Mouse (Mus musculus): ENCODE results near the gene Scamp2. TPM values are rescaled to one million over a fixed set of nuclear protein-coding genes. Genes with fewer than 3 reads are reported as not detected.

Scamp2 gene
- polyA plus RNA-seq, 1 experiment: 166 TPM

DNA sequence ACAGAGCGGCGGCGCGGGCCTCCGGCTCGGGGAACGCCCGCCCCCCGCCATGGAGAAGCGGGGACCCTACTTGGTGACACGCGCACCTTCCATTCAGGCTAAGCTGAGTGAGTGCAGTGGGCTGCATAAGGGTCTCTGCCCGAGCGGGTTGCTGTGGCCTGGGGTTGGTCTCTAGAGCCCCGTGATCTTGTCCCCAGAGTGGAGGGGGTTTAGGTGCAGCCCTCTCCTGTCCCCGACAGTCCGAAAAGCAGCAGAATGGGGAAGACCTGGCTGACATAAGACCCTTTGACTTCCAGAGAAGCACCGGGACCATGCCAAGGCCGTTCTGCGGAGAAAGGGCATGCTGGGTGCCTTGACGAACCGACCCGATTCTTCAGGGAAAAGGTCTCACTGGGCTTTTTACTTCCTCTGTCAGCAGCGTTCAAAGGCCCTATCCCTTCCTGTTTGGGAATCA, 23.0 kb upstream of the Scamp2 start:
- no peaks in the 10 kb centered on the region for H3K27me3 ChIP-seq (replicated peaks; ENCODE audit: control insufficient read depth, insufficient read depth, low read length)
- TF ChIP-seq CTCF (conservative IDR thresholded peaks at IDR 0.05; ENCODE audit: insufficient read depth, insufficient read length, low read depth, low read length): no peak
- no peak for TF ChIP-seq POLR2A (IDR thresholded peaks at IDR 0.05; ENCODE audit: low read depth, low read length)
- H3K36me3 ChIP-seq (ENCODE audit: control insufficient read depth, insufficient read depth, low read length): peaks cover 2% of the 10 kb centered on the region
- under 1% methylated on average over 24 of the region's 24 CpGs for WGBS
- H3K27ac ChIP-seq (ENCODE audit: insufficient read depth, low read depth, low read length): peak overlapping the region; percentile 13
- H3K4me3 ChIP-seq (ENCODE audit: insufficient read depth, low read depth, low read length): peak overlapping the region; percentile 50
- peaks cover 8% of the 10 kb centered on the region; the same call in 1 of the 2 replicates for H3K4me1 ChIP-seq (ENCODE audit: control insufficient read depth, insufficient read depth, low read length)
- DNase-seq: peak; percentile 43

DNA sequence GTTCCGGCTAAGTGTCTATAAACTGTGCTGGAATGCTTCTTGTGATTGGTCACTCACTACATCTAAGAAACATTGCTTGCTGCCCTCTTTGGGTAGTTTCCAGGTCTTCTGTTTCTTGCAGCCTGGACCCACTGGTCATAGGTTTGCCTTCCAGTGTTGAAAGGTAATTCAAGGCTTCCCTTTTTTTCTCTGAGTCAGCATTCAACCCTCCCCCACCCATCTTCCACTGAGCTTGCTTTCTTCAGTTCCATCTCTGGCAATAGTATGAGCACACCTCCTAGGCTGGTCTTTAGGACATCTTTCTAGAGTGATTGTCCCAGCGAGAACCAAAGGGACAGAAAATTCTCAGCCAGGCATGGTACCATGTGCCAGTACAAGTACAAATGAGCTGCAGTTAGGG, 21.2 kb upstream of the Scamp2 start:
- H3K27me3 ChIP-seq (replicated peaks; ENCODE audit: control insufficient read depth, insufficient read depth, low read length): no peaks in the 10 kb centered on the region
- TF ChIP-seq CTCF (conservative IDR thresholded peaks at IDR 0.05; ENCODE audit: insufficient read depth, insufficient read length, low read depth, low read length) (no peak), POLR2A (IDR thresholded peaks at IDR 0.05; ENCODE audit: low read depth, low read length) (no peak)
- no peak overlapping the region for H3K27ac ChIP-seq (ENCODE audit: insufficient read depth, low read depth, low read length)
- no peak overlapping the region for H3K4me3 ChIP-seq (ENCODE audit: insufficient read depth, low read depth, low read length)
- 77% methylated on average over 2 of the region's 2 CpGs for WGBS
- peaks cover 8% of the 10 kb centered on the region; the same call in 1 of the 2 replicates for H3K4me1 ChIP-seq (ENCODE audit: control insufficient read depth, insufficient read depth, low read length)
- DNase-seq: no peak
- H3K36me3 ChIP-seq (ENCODE audit: control insufficient read depth, insufficient read depth, low read length): no peaks in the 10 kb centered on the region

DNA sequence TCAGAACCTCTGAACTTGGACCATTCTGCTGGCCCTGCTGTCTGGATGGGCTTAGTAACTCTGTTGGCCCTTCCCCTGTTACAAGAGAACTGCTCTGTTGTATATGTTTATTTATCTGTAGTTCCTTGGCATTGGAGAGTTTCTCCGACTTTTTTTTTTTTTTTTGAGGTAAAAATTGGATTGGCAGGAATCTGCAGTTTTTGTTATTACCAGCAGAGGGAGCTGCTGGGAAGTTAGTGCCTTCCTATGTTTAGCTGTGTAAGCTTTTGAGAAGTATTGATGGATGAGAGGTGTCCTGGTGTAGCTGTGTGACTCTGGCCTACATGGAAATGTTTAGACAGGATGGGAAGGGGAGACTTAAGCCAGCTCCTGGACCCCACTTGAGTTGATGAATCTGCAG, 19.4 kb upstream of the Scamp2 start:
- Histone ChIP-seq H3K27me3 (replicated peaks; ENCODE audit: control insufficient read depth, insufficient read depth, low read length) (no peaks in the 10 kb centered on the region), H3K36me3 (ENCODE audit: control insufficient read depth, insufficient read depth, low read length) (no peaks in the 10 kb centered on the region), H3K4me3 (ENCODE audit: insufficient read depth, low read depth, low read length) (no peak overlapping the region), H3K4me1 (ENCODE audit: control insufficient read depth, insufficient read depth, low read length) (peaks cover 8% of the 10 kb centered on the region; the same call in 1 of the 2 replicates), H3K27ac (ENCODE audit: insufficient read depth, low read depth, low read length) (no peak overlapping the region)
- TF ChIP-seq CTCF (conservative IDR thresholded peaks at IDR 0.05; ENCODE audit: insufficient read depth, insufficient read length, low read depth, low read length): peak; percentile 24; the same call in 1 of the 2 replicates
- TF ChIP-seq POLR2A (IDR thresholded peaks at IDR 0.05; ENCODE audit: low read depth, low read length): no peak
- DNase-seq: peak; percentile 66
- WGBS: 3% methylated on average over 1 of the region's 1 CpGs

DNA sequence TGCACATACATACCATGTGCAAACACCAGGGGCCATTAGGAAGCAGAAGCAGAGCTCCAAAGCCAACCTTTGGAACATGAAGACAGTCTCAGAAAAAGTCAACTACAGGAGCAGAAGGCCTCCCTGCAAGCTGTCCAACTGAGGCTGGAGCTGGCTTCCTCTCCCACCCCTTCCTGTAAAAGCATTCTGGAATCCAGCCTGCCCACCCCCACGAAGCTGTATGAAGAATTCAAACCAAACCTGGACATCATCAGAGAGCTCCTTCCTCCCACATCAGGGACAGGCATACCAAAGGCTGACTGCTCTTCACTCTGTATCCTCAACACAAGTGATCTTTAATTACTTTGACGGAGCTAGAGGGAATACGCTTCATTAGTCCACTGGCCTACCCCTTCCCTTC, 16.8 kb upstream of the Scamp2 start:
- TF ChIP-seq CTCF (conservative IDR thresholded peaks at IDR 0.05; ENCODE audit: insufficient read depth, insufficient read length, low read depth, low read length): no peak
- no peak for TF ChIP-seq POLR2A (IDR thresholded peaks at IDR 0.05; ENCODE audit: low read depth, low read length)
- Histone ChIP-seq H3K4me3 (ENCODE audit: insufficient read depth, low read depth, low read length) (no peak overlapping the region), H3K4me1 (ENCODE audit: control insufficient read depth, insufficient read depth, low read length) (no peaks in the 10 kb centered on the region), H3K36me3 (ENCODE audit: control insufficient read depth, insufficient read depth, low read length) (no peaks in the 10 kb centered on the region), H3K27me3 (replicated peaks; ENCODE audit: control insufficient read depth, insufficient read depth, low read length) (no peaks in the 10 kb centered on the region), H3K27ac (ENCODE audit: insufficient read depth, low read depth, low read length) (no peak overlapping the region)
- WGBS: 54% methylated on average over 3 of the region's 3 CpGs
- DNase-seq: no peak

DNA sequence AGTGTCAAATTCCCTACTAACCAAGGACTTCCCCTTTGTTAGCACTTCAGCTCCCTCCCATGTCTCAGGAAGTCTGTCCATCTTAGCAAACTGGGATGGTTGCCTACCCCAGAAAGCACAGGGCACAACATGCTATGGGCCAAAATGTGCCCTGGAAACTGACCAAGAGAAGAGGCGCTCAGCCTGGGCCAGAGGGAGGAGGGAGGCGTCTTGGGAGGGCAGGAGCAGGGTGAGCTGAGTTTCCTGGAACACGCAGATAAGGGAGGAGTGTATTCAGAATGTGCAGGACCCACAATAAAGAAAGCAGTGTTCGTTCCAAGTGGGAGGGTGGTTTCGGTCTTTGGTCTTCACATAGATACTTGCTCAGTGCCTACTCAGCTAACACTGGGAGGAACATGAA, 13.5 kb upstream of the Scamp2 start:
- peak; percentile 68 for DNase-seq
- 48% methylated on average over 5 of the region's 5 CpGs for WGBS
- Histone ChIP-seq H3K4me3 (ENCODE audit: insufficient read depth, low read depth, low read length) (no peak overlapping the region), H3K4me1 (ENCODE audit: control insufficient read depth, insufficient read depth, low read length) (peaks cover 8% of the 10 kb centered on the region; the same call in 1 of the 2 replicates), H3K36me3 (ENCODE audit: control insufficient read depth, insufficient read depth, low read length) (no peaks in the 10 kb centered on the region), H3K27ac (ENCODE audit: insufficient read depth, low read depth, low read length) (no peak overlapping the region), H3K27me3 (replicated peaks; ENCODE audit: control insufficient read depth, insufficient read depth, low read length) (no peaks in the 10 kb centered on the region)
- TF ChIP-seq CTCF (conservative IDR thresholded peaks at IDR 0.05; ENCODE audit: insufficient read depth, insufficient read length, low read depth, low read length): no peak
- no peak for TF ChIP-seq POLR2A (IDR thresholded peaks at IDR 0.05; ENCODE audit: low read depth, low read length)

DNA sequence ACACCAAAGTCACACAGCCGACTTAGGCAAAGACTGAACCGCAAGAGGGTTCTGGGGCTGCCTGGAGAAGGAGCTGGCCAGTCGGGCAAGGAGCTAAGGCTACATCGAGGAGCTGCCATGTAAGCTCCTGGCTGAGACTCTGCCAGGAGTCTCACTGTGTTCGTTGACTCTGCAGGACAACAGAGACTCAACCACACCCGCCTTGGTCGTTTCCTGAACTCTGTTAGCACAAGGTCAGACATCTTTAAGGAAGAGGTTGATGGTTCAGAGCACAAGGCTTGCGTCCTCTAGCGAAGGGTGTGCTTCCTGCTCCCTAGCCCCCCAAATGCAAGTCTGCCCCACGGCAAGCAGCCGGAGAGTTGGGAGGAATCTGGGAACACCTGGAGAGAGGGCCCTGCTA, 12.9 kb upstream of the Scamp2 start:
- H3K4me3 ChIP-seq (ENCODE audit: insufficient read depth, low read depth, low read length): no peak overlapping the region
- no peak for DNase-seq
- H3K4me1 ChIP-seq (ENCODE audit: control insufficient read depth, insufficient read depth, low read length): peaks cover 8% of the 10 kb centered on the region; the same call in 1 of the 2 replicates
- no peak overlapping the region for H3K27ac ChIP-seq (ENCODE audit: insufficient read depth, low read depth, low read length)
- 86% methylated on average over 11 of the region's 11 CpGs for WGBS
- H3K27me3 ChIP-seq (replicated peaks; ENCODE audit: control insufficient read depth, insufficient read depth, low read length): no peaks in the 10 kb centered on the region
- TF ChIP-seq POLR2A (IDR thresholded peaks at IDR 0.05; ENCODE audit: low read depth, low read length): no peak
- TF ChIP-seq CTCF (conservative IDR thresholded peaks at IDR 0.05; ENCODE audit: insufficient read depth, insufficient read length, low read depth, low read length): no peak
- H3K36me3 ChIP-seq (ENCODE audit: control insufficient read depth, insufficient read depth, low read length): no peaks in the 10 kb centered on the region

DNA sequence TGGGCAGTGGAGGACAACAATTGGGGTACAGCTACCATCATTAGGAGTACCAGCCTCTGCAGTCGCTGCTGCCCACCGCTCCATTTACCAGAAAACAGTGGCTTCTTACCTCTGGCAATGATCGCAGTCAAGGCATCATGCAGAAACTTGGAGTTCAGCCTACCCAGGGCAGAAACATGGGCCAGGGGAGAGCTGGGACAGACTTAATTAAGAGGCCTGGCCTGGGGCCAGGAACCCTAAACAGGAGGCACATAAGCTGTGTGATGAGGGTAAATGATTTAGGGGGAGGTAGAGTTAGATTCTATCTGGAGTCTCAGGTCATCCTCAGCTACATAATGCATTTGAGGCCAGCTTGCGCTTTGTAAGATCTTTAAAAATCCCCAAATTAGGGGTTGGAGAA, 11.6 kb upstream of the Scamp2 start:
- no peak for TF ChIP-seq POLR2A (IDR thresholded peaks at IDR 0.05; ENCODE audit: low read depth, low read length)
- TF ChIP-seq CTCF (conservative IDR thresholded peaks at IDR 0.05; ENCODE audit: insufficient read depth, insufficient read length, low read depth, low read length): no peak
- H3K27me3 ChIP-seq (replicated peaks; ENCODE audit: control insufficient read depth, insufficient read depth, low read length): no peaks in the 10 kb centered on the region
- no peak for DNase-seq
- H3K27ac ChIP-seq (ENCODE audit: insufficient read depth, low read depth, low read length): no peak overlapping the region
- H3K36me3 ChIP-seq (ENCODE audit: control insufficient read depth, insufficient read depth, low read length): no peaks in the 10 kb centered on the region
- 92% methylated on average over 4 of the region's 4 CpGs for WGBS
- H3K4me3 ChIP-seq (ENCODE audit: insufficient read depth, low read depth, low read length): no peak overlapping the region
- peaks cover 8% of the 10 kb centered on the region; the same call in 1 of the 2 replicates for H3K4me1 ChIP-seq (ENCODE audit: control insufficient read depth, insufficient read depth, low read length)
